Mouse (Mus musculus): Measurements from ENCODE around the gene Gm5460.

Gm5460 gene

GRCm38 (mm10) chr14:34077222-34077621 is 60.7 kb downstream of the Gm5460 start:
- DNase-seq = no peak

- no peak for DNase-seq
Measured at GRCm38 (mm10) chr14:34078293-34078692, 61.7 kb downstream of the Gm5460 start.

GRCm38 (mm10) chr14:34080321-34080997 is 63.9 kb downstream of the Gm5460 start:
- peak; percentile 77 to 80 for DNase-seq

- DNase-seq = no peak
Measured at GRCm38 (mm10) chr14:34085731-34086130, 69.2 kb downstream of the Gm5460 start, which contains the start of gene Anxa8. Gene Anxa8, plus strand, starts transcription at chr14:34085981.

- DNase-seq = no peak
Measured at GRCm38 (mm10) chr14:34086806-34087205, 70.2 kb downstream of the Gm5460 start.

GRCm38 (mm10) chr14:34087856-34088398 is 71.4 kb downstream of the Gm5460 start:
- no peak for DNase-seq

GRCm38 (mm10) chr14:34089796-34090195 is 73.2 kb downstream of the Gm5460 start:
- no peak for DNase-seq

GRCm38 (mm10) chr14:34091475-34091874 is 74.9 kb downstream of the Gm5460 start:
- DNase-seq = peak in 1 of 2 experiments; percentile 11

- no peak for DNase-seq
Measured at GRCm38 (mm10) chr14:34092856-34093255, 76.3 kb downstream of the Gm5460 start.

- no peak for DNase-seq
Measured at GRCm38 (mm10) chr14:34096161-34096560, 79.6 kb downstream of the Gm5460 start.
